Mouse (Mus musculus): ENCODE results near the gene Kctd4. TPM values are rescaled to one million over a fixed set of nuclear protein-coding genes. Genes with fewer than 3 reads are reported as not detected.

The Kctd4 gene
- polyA plus RNA-seq, 1 experiment = not detected

DNA sequence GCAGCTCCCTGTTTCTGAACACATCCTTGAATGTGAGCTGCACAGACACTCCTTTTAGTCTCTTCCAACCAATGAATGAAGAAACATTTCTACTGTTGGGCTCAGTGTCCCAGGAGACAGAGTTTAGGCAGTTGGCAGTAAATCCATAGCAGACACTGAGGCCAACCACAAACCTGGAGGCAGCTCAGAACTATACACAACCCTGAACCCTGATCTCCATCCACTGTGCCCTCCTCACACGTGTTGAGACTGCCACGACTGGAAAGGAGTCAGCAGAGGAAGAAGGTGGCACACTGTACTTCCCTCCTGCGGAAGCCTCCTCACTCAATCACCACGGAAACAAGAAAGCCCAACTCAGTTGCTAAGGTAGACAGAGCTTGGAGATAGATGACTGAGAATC is 30.3 kb downstream of the Kctd4 start:
- H3K4me3 ChIP-seq (ENCODE audit: insufficient read depth, low read depth, low read length) = no peak overlapping the region

DNA sequence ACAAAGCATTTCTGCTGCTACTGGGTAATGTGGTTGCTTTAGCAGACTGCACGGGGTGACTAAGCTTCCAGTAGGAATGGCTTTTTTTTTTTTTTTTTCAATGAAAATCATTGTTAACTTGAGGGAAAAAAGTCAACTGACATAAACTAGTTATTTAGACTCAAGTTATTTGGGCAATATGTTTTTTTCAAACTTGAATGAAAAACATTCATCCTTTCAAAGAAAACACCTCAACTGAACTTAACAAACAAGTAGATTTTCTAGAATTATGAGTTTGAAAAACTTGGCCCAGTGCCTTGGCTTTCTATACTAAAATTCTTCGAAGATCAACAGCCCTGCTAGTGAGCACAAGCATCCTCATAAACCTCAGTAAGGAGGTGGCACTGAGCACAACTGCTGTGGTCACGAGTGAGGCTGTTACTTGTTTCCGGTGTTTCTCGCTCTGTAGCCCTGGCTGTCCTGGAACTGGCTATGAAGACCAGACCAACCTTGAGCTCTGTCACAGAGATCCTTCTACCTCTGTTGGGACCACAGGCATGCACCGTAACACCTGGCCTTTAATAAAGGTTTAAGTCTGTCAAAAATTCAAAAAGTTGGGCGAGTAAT is 32.2 kb downstream of the Kctd4 start:
- H3K27ac ChIP-seq (ENCODE audit: insufficient read depth, low read depth, low read length) = no peak overlapping the region
- TF ChIP-seq POLR2A (IDR thresholded peaks at IDR 0.05; ENCODE audit: low read depth, low read length) = no peak
- no peak for TF ChIP-seq CTCF (conservative IDR thresholded peaks at IDR 0.05; ENCODE audit: insufficient read depth, insufficient read length, low read depth, low read length)
- H3K4me1 ChIP-seq (ENCODE audit: control insufficient read depth, insufficient read depth, low read length) = no peaks in the 10 kb centered on the region
- WGBS = 81% methylated on average over 7 of the region's 7 CpGs
- H3K36me3 ChIP-seq (ENCODE audit: control insufficient read depth, insufficient read depth, low read length) = no peaks in the 10 kb centered on the region
- no peak for DNase-seq
- no peaks in the 10 kb centered on the region for H3K27me3 ChIP-seq (replicated peaks; ENCODE audit: control insufficient read depth, insufficient read depth, low read length)
- H3K4me3 ChIP-seq (ENCODE audit: insufficient read depth, low read depth, low read length) = no peak overlapping the region

More for the DNA sequence above, 30.3 kb downstream of the Kctd4 start:
- Histone ChIP-seq H3K27ac (ENCODE audit: insufficient read depth, low read depth, low read length) (no peak overlapping the region), H3K27me3 (replicated peaks; ENCODE audit: control insufficient read depth, insufficient read depth, low read length) (no peaks in the 10 kb centered on the region), H3K4me1 (ENCODE audit: control insufficient read depth, insufficient read depth, low read length) (no peaks in the 10 kb centered on the region), H3K36me3 (ENCODE audit: control insufficient read depth, insufficient read depth, low read length) (no peaks in the 10 kb centered on the region)
- TF ChIP-seq CTCF (conservative IDR thresholded peaks at IDR 0.05; ENCODE audit: insufficient read depth, insufficient read length, low read depth, low read length) (no peak), POLR2A (IDR thresholded peaks at IDR 0.05; ENCODE audit: low read depth, low read length) (no peak)
- DNase-seq = no peak
- 42% methylated on average over 4 of the region's 4 CpGs for WGBS

DNA sequence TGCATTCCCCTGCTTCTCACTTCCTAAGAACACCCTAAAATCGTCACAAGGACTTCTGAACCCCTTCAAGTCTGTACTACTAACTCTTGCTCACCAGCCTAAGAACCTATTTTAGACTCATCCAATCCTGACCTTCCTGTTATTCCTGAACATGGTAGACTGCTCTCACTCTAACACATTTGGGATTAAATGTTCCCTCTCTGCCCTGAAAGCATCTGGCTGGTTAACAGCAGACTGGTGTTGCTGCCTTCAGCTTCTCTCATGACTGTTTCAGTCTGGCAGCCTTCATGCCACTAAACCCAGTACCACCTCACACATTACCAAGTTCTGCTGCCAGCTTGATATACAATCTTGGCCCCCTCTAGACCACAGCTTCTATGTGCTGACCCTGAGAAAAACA is 34.4 kb downstream of the Kctd4 start:
- Histone ChIP-seq H3K27me3 (replicated peaks; ENCODE audit: control insufficient read depth, insufficient read depth, low read length) (no peaks in the 10 kb centered on the region), H3K4me3 (ENCODE audit: insufficient read depth, low read depth, low read length) (no peak overlapping the region), H3K4me1 (ENCODE audit: control insufficient read depth, insufficient read depth, low read length) (no peaks in the 10 kb centered on the region), H3K36me3 (ENCODE audit: control insufficient read depth, insufficient read depth, low read length) (no peaks in the 10 kb centered on the region), H3K27ac (ENCODE audit: insufficient read depth, low read depth, low read length) (no peak overlapping the region)
- no peak for DNase-seq
- 97% methylated on average over 1 of the region's 1 CpGs for WGBS
- TF ChIP-seq POLR2A (IDR thresholded peaks at IDR 0.05; ENCODE audit: low read depth, low read length) (no peak), CTCF (conservative IDR thresholded peaks at IDR 0.05; ENCODE audit: insufficient read depth, insufficient read length, low read depth, low read length) (no peak)

DNA sequence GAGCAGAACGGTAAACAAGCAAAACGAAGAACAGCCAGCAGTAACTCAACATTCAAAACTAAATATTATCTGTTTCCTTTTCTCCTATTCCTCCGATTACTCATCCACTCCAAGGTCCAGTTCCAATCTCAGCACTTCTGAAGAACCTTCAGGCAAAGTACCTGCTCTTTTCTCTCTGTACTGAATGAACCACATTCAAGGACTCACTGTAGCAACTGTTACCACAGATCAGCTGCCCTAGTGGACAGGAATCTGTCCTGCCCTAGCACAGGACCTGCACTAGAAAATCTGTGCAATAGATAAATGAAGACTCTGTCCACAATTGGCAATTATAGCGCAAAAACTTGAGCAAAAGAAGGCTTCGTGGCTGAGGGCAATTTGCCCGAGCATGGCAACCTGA is 36.1 kb downstream of the Kctd4 start:
- H3K27ac ChIP-seq (ENCODE audit: insufficient read depth, low read depth, low read length) = no peak overlapping the region
- H3K4me1 ChIP-seq (ENCODE audit: control insufficient read depth, insufficient read depth, low read length) = no peaks in the 10 kb centered on the region
- 90% methylated on average over 6 of the region's 6 CpGs for WGBS
- no peak overlapping the region for H3K4me3 ChIP-seq (ENCODE audit: insufficient read depth, low read depth, low read length)
- no peak for DNase-seq
- H3K27me3 ChIP-seq (replicated peaks; ENCODE audit: control insufficient read depth, insufficient read depth, low read length) = no peaks in the 10 kb centered on the region
- no peak for TF ChIP-seq CTCF (conservative IDR thresholded peaks at IDR 0.05; ENCODE audit: insufficient read depth, insufficient read length, low read depth, low read length)
- TF ChIP-seq POLR2A (IDR thresholded peaks at IDR 0.05; ENCODE audit: low read depth, low read length) = no peak
- no peaks in the 10 kb centered on the region for H3K36me3 ChIP-seq (ENCODE audit: control insufficient read depth, insufficient read depth, low read length)

DNA sequence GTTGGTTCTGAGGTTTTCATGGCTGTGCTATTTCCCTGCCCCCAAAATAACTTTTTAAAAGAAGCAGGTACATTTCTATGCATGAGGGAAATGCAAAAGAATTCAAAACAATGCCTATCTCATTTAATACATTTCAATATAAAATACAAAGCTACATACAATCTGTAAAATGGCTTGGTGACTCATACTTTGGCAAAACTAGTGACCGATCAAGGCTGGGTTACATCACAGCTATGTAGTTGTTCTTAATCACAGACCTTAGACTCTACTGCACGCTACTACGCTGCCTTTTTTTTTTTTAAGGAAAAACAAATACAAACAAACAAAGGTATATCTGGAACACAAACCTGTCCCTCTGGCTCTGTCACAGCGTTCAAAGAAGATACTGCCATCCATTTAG is 37.6 kb downstream of the Kctd4 start:
- Histone ChIP-seq H3K4me3 (ENCODE audit: insufficient read depth, low read depth, low read length) (no peak overlapping the region), H3K36me3 (ENCODE audit: control insufficient read depth, insufficient read depth, low read length) (no peaks in the 10 kb centered on the region), H3K27ac (ENCODE audit: insufficient read depth, low read depth, low read length) (no peak overlapping the region), H3K4me1 (ENCODE audit: control insufficient read depth, insufficient read depth, low read length) (no peaks in the 10 kb centered on the region), H3K27me3 (replicated peaks; ENCODE audit: control insufficient read depth, insufficient read depth, low read length) (no peaks in the 10 kb centered on the region)
- DNase-seq = no peak
- WGBS = 94% methylated on average over 4 of the region's 4 CpGs
- TF ChIP-seq POLR2A (IDR thresholded peaks at IDR 0.05; ENCODE audit: low read depth, low read length) (no peak), CTCF (conservative IDR thresholded peaks at IDR 0.05; ENCODE audit: insufficient read depth, insufficient read length, low read depth, low read length) (no peak)

DNA sequence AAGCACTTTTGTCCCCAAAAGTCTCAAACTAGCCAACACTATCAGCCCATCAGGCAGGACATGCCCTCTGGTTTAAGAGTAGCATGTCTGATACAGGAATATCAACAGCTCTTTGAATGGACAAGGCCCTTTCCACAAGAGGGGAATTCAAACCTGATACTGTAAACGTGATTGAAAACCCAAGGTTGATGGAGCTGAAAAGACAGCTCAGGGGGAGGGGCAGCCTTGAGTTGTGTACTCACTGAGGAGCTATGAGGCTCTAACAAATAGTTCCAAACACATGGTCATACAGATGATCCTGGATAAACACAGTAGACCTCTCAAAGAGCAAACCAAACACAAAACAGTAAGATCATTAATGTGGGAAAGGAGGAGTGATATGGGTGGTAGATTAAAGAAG is 43.3 kb downstream of the Kctd4 start:
- H3K27me3 ChIP-seq (replicated peaks; ENCODE audit: control insufficient read depth, insufficient read depth, low read length) = no peaks in the 10 kb centered on the region
- H3K4me1 ChIP-seq (ENCODE audit: control insufficient read depth, insufficient read depth, low read length) = no peaks in the 10 kb centered on the region
- H3K27ac ChIP-seq (ENCODE audit: insufficient read depth, low read depth, low read length) = no peak overlapping the region
- no peaks in the 10 kb centered on the region for H3K36me3 ChIP-seq (ENCODE audit: control insufficient read depth, insufficient read depth, low read length)
- WGBS = 51% methylated on average over 1 of the region's 1 CpGs
- no peak for TF ChIP-seq POLR2A (IDR thresholded peaks at IDR 0.05; ENCODE audit: low read depth, low read length)
- TF ChIP-seq CTCF (conservative IDR thresholded peaks at IDR 0.05; ENCODE audit: insufficient read depth, insufficient read length, low read depth, low read length) = no peak
- no peak overlapping the region for H3K4me3 ChIP-seq (ENCODE audit: insufficient read depth, low read depth, low read length)
- DNase-seq = no peak

DNA sequence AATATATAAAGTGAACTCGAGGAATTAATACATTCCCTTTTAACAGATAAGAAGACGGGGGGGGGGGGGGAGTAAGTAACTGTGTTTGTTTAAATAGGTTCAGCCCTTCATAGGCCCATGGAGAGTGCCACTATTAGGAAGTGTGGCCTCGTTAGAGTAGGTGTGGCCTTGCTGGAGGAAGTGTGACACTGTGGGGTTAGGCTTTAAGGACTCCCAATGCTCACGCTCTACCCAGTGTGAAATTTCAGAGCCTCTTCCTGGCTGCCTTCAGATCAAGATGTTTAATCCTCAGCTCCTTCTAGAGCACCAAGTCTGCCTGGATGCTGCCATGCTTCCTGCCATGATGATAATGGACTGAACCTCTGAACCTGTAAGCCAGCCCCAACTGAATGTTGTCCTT is 47.0 kb downstream of the Kctd4 start:
- Histone ChIP-seq H3K36me3 (ENCODE audit: control insufficient read depth, insufficient read depth, low read length) (no peaks in the 10 kb centered on the region), H3K27ac (ENCODE audit: insufficient read depth, low read depth, low read length) (no peak overlapping the region), H3K4me3 (ENCODE audit: insufficient read depth, low read depth, low read length) (no peak overlapping the region), H3K27me3 (replicated peaks; ENCODE audit: control insufficient read depth, insufficient read depth, low read length) (no peaks in the 10 kb centered on the region), H3K4me1 (ENCODE audit: control insufficient read depth, insufficient read depth, low read length) (no peaks in the 10 kb centered on the region)
- 80% methylated on average over 4 of the region's 4 CpGs for WGBS
- DNase-seq = no peak
- TF ChIP-seq CTCF (conservative IDR thresholded peaks at IDR 0.05; ENCODE audit: insufficient read depth, insufficient read length, low read depth, low read length) (no peak), POLR2A (IDR thresholded peaks at IDR 0.05; ENCODE audit: low read depth, low read length) (no peak)

Data from kidney, adult 2 months (tissue).